Mouse (Mus musculus) T-cell, adult 2 months (primary cell): Measurements from ENCODE around the gene Slc2a3.
"Not testable (repeated sequence)": the region's sequence is repeated elsewhere in the genome, so short reads cannot be mapped to it uniquely, and the experiment has no call there.

Source experiments
- DNase-seq: peaks from one replicate; pipeline ENCODE4 v3.0.0; 2022; ENCODE audit warnings: low spot score

The Slc2a3 gene

DNA sequence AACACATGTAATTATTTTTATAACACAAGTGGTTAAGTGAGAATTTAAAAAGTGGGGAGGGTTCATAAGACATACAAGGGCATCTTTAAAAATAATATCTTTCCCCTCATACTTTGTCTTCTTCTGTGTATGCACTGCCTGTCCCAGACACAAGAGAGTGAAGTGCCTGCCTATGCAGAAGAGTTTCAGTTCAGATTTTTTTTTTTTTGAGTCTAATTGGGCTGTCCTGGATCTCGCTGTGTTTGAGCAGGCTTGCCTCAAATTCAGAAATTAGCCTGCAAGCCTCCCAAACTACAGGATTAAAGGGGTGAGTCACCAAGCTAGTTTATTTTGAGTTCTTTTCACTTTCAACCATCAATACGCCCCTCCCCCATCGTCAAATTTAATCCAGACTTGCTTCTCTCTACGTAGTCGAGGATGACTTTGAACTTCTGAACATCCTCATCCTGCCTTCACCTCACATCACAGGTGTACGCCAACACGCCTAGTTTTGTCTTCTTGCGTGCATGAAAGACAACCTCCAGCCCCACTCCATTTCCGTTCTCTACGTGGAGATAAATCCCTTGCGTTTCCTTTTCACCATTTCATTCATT, 8.7 kb upstream of the Slc2a3 start:
- peak; percentile 87 for DNase-seq

- peak; percentile 79 for DNase-seq
Measured at GRCm38 (mm10) chr6:122804418-122804817, 3.0 kb upstream of the Slc2a3 start.

DNA sequence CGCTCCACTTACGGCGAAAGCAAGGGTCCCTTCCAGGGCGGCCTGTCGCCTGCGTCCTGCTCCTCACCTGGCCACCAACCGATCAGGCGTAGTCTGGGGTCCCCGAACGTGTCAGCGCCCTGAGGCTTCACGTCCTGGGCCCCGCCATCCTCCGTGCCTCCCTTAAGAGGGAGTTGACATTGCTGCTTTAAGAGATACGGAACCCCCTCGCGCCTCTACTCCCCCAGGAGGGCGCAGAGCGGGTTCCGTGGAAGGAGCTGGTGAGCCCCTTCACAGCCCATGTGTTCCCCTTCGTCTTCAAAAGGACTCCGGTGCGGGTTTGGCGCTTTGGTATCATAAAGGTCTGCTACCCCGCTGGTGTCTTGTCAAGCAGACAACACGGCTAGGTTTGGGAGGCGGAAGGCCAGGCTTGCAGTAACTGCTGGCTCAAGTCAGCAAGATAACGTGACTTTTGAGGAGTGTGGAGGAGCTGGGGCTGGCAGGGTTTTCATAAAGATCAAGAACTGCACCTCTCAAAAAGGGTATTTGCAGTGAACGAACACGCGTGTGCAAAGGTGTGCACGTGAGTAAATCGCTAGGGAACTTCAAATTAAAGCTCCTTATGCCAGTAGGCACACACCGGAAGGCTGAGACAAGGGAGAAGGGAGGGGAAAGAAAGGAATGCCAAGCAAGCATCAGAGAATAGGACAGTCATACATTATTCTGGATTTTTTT, 518 bp upstream of the Slc2a3 start:
- peak; percentile 59 for DNase-seq

GRCm38 (mm10) chr6:122800640-122801300, 670 bp downstream of the Slc2a3 start:
- DNase-seq: no peak

DNA sequence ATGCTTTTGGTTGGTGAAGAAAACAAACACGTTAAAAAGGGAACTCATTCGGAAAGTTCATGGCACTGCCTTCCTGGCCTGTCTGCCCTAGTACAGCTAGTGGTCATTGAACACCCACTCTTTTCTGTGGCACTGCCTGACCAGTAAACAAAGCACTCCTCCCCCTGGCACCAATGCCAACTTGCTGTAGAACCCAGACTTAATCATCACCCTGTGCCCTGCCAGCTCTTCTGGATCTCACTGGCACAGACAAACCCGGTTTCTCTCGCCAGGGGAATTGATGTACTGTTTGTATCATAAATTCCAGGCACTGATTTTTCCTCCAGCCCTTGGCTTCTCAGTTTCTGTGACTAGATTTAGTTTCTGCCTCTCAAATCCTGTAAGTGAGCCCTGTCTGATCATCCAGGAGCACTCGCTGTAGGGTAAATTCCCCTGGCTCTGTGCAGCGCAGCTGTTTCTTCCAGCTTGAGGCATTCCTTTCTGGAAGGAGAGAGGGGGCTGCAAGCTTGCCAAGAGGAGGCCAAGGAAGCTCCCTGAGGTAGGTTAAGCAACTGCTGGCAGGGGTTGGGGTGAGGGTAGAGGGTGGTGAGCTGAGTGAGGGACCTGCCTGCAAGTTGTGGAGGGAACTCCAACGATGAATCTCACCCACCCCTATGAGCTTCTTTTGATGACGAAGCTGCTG, 6.0 kb downstream of the Slc2a3 start:
- no peak for DNase-seq

DNA sequence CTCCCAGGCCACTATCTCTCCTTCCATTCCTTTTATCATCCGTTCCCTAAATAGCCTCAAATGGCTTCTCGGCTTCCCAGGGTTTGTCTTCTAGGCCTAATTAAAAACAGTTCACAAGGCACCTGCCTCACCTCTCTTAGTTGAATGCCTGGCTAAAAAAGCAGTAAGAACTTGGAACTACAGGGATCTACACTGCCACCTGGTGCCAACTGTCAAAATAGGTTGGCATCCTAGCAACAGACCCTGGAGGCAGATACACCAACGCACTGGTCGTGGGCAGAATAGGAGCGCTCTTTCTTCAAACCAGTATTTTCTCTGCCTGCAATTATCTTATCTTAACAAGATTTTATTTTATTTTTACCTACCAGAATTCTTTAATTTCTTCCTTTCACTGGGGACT, 15.2 kb downstream of the Slc2a3 start:
- DNase-seq: peak; percentile 67

DNA sequence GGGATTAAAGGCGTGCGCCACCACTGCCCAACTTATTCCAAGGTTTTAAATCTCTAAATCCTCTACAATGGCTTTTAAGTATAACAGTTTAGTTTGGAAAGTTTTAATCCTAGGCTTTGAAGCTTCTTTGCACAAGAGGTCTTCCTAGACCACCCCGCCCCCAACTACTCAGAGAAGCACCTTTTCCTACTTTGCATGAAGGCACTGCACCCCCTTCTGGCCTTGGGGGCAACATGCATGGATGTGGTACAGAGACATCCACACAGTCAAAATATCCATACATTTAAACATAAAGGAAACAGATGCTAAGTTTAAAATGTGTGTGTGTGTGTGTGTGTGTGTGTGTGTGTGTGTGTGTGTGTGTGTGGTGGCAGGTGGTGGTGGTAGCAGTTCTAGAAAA, 16.6 kb downstream of the Slc2a3 start:
- DNase-seq: no peak

DNA sequence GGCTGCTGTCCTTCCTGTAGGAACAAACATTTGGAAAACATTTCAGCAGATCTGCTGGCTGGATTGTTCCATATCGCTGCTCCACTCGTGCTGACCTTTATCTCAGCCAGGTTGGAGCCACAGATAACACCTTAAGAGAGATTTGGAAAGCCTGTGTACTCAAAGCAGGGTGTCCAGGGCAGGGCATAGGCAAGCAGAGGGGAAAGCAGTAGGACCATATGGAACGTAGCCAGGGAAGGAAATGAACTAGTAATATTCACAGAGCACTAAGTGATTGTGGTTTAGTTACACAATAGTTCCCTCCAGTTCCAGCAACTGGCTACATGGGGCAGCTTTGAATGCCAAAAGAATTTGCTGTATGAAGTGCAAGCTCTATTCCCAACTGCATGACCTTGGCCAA, 19.3 kb downstream of the Slc2a3 start:
- no peak for DNase-seq

- no peak for DNase-seq
Measured at GRCm38 (mm10) chr6:122781167-122781566, 20.3 kb downstream of the Slc2a3 start.

DNA sequence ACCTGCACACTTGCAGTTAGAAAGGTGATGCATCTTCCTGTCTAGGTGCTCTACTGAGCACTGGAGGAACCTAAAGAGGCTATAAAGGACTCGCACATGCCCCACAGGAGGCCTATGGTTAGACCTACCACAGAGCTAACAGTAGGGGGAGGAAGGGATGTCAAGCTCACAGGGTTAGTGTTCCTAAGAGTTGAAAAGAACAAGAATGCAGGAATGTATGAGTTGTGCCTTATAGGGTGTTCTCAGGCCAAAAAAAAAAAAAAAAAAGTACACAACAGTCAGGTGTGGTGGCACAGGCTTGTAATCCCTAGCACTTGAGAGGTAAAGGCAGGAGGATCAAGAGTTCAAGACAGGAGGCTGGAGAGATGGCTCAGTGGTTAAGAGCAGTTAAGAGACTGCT, 21.5 kb downstream of the Slc2a3 start:
- DNase-seq: no peak

- DNase-seq: no peak
Measured at GRCm38 (mm10) chr6:122776040-122776439, 25.4 kb downstream of the Slc2a3 start.

- no peak for DNase-seq
Measured at GRCm38 (mm10) chr6:122774345-122774744, 27.1 kb downstream of the Slc2a3 start.

- DNase-seq: no peak
Measured at GRCm38 (mm10) chr6:122772701-122773100, 28.7 kb downstream of the Slc2a3 start.

DNA sequence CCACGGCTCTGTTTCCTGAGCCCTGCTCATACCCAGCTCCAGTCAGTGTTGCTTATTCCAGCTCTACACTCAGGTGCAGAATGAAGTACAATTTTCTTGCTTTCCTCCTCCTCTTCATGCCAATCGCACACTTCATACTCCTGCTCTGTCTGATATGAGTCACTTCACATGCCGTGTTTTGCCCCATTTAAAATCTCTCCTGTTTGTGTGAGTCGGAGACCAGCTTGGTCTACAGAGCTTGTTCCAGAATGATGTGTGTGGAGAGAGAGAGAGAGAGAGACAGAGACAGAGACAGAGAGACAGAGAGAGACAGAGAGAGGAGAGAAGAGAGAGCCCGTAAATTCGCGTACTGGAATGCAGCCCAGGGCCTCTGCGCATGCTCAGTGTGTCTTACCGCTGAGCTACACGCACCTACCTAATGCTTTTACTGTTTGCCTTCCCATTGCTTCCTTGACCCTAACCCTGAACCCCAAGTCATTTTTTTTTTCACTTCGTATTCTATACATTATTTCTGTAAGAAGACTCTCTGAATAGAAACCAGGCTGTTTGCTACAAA, 30.6 kb downstream of the Slc2a3 start:
- DNase-seq: no peak

DNA sequence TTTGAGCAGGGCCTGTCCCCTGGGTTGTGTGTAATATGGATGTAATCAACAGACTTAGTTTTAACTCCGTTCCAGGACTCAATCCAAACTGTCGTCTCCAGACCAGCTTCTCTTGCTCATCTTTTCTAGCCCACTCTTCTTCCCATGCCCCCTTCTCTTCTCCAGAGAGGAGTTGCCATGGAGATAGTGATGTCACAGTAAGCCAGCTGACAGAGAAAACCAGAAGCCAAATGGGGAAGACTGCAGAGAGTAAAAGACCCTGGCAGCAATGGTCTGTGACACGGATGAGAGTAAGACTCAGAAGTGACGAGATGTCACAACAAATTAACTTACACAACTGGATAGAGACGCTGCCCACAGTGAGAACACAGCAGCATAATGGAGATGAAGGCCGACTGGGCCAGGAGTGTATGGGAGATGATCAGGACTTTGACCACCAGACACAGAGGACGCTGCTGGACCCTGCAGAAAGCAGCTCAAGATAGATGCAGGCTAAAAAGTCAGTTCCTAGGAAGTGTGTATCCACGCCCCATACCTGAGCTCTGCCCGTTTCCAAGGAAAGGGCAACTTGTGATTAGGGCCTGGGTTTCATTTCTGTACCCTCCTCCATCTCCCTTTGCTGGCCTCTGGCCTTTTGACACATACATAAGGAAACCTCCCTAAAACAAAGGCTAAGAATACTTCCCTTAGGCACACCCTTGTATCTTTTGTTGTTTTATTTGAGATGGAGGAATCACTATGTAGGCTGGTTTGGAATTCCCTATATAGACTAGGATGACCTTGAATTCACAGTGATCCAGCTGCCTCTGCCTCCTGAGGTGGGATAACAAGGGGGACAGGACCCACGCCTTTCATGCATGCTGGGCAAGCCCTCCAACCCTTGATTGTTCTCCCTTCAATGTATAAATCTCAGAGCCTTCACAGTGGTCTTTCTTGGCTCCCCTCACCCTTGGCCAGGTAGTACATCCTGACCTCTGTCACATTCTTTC, 31.4 kb downstream of the Slc2a3 start:
- DNase-seq: no peak

- DNase-seq: no peak
Measured at GRCm38 (mm10) chr6:122768256-122768655, 33.2 kb downstream of the Slc2a3 start.

- DNase-seq: not testable (repeated sequence)
Measured at GRCm38 (mm10) chr6:122767012-122767411, 34.4 kb downstream of the Slc2a3 start.

DNA sequence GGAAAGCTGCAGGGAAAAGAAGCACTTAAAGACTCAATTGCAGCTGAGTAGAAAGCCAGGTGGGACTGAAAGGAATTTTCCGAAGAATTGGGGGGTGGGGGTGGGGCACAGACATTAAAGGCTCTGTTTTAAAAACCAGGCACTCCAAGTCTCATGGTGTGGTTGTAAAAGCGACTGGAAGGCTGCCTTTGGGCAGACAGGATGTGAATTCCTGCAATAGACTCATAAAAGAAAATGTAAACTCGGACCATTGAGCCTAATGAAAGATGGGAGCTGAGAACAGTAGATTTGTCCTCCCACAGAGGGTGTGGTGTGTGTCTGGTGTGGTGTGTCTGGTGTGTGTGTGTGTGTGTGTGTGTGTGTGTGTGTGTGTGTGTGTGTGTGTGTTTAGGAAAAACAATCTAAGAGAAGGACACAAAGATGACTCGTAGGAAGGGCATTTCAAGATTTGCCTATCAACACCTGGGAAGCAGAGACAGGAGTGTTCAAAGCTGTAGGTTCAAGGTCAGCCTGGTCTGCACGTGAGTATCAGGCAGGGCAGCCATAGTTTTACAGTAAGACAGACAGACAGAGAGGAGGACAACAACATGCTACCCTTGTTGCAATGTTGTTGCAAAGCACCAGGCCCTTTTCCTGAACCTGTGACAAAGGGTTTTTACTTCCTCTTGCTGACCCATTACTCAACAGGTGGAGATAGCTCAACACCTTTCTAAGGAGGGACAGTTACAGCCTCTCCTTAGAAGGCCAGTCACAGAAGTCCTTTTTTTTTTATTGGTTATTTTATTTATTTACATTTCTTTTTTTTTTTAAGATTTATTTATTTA, 35.1 kb downstream of the Slc2a3 start:
- DNase-seq: no peak

DNA sequence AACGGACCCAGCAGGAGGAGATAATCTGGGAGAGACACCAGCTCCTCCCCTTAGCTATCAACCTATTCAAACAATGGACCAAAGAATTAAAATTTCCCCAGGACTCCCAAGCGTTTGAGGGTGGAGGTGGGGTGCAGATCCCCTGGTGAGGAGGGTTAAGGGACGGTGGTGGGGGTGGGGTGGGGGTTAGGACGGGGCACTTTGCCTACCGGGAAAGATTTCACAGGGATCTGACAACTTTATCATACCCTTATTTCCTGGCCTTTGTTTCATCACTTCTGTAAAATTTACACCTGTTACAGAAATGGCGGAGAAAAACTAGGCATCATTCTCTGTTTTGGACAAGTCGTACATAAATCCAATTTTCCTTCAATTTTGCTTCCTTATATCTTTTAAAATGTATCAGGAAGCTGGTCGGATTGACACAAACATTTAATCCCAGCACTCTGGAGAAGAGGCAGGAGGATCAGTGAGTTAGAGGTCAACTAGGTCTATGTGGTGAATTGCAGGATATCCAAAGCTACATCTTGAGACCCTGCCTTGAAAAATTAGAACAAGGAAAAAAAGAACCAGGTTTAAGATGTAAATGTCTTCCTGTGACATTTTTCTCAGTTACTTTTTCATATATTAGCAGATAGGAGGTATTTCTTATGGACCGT, 36.0 kb downstream of the Slc2a3 start:
- DNase-seq: no peak
